Mouse (Mus musculus) kidney, postnatal 4 days (tissue): ENCODE data around the gene Lhx1.

Experiments used
- DNase-seq, 2 experiments: peaks; one replicate each; pipeline ENCODE4 v3.0.0; 2021; ENCODE audit warnings: mixed read lengths in 2 of 2

The Lhx1 gene

GRCm38 (mm10) chr11:84480451-84480850 lies 44.9 kb downstream of the Lhx1 start:
- peak; percentile 27 to 31 for DNase-seq

DNA sequence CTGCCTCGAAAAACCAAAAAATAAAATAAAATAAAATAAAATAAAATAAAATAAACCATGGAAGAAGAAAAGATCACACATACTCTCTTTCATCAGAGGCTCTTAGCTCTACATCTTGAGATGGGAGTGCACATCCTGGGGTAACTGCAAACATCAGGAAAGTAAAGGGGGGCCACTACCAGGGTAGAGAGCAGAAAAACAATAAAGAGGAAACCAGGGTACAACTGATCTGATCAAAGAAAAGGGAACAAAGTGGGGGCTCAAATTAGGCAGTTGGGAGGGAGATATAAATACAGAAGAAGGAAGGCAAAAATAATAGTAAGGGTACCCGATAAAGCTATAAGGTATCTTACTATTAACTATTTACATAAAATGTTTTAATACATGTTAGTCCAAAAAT lies 48.7 kb downstream of the Lhx1 start:
- DNase-seq, result no peak

GRCm38 (mm10) chr11:84475991-84476390 lies 49.3 kb downstream of the Lhx1 start:
- DNase-seq, result no peak

DNA sequence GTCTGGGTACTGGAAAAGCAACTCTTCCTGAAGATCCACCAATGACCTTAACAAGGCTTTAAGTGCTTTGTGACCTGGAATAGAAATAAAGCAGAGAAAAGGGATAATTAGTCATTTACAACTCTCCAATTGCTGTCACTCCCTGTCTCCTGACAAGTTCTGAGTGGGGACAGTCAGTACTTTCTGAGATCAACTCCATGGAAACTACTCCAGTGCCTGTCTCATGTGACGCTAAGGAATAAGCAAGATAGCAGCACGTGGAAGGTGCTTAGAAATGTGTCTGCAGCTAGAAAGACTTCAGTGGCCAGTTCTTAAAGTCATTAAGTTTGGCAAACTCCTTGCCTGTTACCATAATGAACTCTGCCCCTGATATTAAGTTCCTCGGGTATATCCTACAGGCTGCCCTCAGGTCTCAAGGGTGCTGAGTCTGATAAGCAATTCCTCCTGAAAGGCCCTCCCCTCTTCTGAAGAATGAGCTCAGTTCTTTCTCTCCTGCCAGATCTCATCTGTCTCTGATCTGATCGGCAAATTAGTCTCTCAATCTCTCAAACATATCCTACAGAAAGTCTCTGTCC lies 52.2 kb downstream of the Lhx1 start:
- no peak for DNase-seq
